Mouse (Mus musculus) layer of hippocampus, postnatal 14 days (tissue): ENCODE measurements at regions not wholly inside any gene's neighbourhood (a gene's known extent, or its start where the extent isn't known, plus 50 kb on each side); places are given as distances from the start of the nearest gene placed in this dataset.
A peak's percentile ranks its signal among the peaks of the same experiment; 100 is the strongest.

ENCODE experiments used
- DNase-seq, 2 experiments: peaks; one replicate each; pipeline ENCODE4 v3.0.0; 2021 to 2022; ENCODE audit warnings: low spot score in 2 of 2, mixed read lengths in 1 of 2

GRCm38 (mm10) chr14:11417857-11418256, 61.3 kb upstream of the Gm3839 start:
- DNase-seq: no peak

DNA sequence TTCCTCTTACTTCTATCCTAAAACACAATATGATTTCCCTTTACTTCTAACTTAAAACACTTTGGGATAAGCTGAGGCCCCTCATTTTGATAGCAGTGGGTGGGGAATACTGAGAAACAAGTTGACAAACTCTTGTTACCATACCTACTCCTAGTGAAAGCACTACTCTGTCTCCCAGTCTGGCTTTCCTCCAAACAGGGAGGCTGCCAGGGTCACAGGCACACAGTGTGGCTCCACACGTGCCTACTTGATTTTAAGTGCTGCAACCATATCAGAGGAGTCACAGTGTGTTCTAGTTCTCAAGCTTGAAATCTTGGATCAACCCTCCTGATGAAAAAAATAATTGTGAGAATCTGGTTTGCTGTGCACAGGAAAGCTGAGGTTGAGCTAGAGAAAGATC, 65.8 kb upstream of the Gm3839 start:
- DNase-seq: no peak

GRCm38 (mm10) chr14:11428256-11429240, 72.0 kb upstream of the Gm3839 start:
- DNase-seq: peak; percentile 60 to 89

- DNase-seq: peak in 1 of 2 experiments; percentile 54
Observed at GRCm38 (mm10) chr14:11435166-11435784, 78.7 kb upstream of the Gm3839 start.

GRCm38 (mm10) chr14:11438611-11439010, 82.1 kb upstream of the Gm3839 start:
- DNase-seq: no peak

DNA sequence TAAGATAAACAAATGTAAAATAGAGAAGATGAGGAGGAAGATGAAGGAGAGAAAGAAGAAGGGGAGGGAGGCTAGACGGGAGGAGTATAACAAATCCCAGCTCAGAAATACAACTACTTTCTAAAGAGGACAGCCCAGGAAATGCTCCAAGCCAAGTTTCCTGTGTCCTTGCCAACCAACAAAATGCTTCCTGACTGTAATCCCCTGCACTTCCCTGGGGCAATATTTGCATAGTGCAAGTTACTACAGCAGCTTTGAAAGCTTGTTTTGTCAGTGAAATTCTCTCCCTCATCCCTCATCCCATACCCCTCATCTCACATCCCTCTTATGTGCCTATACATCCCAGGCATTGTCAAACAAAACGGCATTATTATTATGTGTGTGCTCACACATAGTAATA, 83.7 kb upstream of the Gm3839 start:
- no peak for DNase-seq

GRCm38 (mm10) chr14:11449958-11450357, 93.4 kb upstream of the Gm3839 start:
- DNase-seq: no peak

DNA sequence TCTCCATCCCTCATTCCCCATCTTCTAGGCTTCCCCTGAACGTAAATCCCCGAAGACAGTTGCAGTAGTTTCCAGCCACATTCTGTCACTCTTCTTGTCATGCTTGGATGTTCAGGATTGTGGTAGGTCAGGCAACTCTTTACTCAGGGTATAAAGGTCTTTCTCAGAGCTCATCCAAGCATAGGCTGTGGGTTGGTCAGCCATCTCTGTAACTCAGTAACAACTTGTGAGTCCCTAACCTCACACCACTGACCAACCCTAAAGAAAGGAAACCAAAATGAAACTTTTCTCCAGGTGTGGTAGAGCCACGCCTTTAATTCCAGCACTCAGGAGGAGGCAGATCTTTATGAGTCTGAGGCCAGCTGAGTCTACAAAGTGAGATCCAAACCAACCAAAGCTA, 75.6 kb upstream of the Ptprg start:
- DNase-seq: no peak

DNA sequence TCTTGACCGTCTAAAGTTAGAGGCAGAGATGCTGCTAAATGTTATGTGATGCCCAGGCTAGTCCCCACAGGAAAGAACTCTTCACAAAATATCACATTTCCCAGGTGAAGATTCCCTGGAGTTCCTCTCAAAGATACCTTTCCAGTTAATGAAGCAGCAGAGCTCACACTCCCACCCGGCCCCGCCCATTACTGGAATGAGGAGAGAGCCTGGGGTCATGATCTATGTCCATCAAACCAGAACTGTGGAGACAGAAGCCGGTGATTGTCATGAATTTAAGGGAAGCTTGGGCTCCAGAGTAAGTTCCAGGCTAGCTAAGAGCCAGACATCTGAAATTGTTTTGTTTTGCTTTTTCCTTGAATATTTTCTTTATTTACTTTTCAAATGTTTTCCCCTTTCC, 71.2 kb upstream of the Ptprg start:
- DNase-seq: no peak

- DNase-seq: no peak
Observed at GRCm38 (mm10) chr14:11486287-11486686, 67.0 kb upstream of the Ptprg start.

DNA sequence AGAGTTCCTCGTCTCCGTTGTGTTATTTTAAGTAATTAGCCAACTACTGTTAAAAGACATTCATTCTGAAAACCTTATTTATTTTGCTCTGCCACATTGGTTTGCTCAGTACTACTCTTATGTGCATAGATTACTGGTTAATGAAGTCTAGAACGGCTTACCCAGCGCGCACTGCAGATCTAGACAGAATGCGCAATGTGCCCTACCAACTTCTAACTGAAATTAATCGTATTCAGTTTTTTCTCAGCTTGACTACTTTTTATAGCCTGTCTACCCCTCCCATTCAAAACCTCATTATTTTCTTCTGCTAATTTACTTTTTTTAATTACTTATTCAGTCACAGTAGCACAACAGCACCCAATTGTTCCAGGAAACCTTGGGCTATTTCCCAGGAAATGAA, 51.6 kb upstream of the Ptprg start:
- DNase-seq: peak in 1 of 2 experiments; percentile 7

- DNase-seq: no peak
Observed at GRCm38 (mm10) chr14:11503156-11503555, 50.2 kb upstream of the Ptprg start.
